Mouse (Mus musculus): Measurements from ENCODE around the gene Nkd1.

Gene Nkd1

GRCm38 (mm10) chr8:88614981-88615380, 93.8 kb downstream of the Nkd1 start:
- DNase-seq (ENCODE audit: low spot score) = no peak

- no peak for DNase-seq (ENCODE audit: low spot score)
Observed at GRCm38 (mm10) chr8:88618612-88619011, 97.5 kb downstream of the Nkd1 start.

GRCm38 (mm10) chr8:88619513-88619912, 98.4 kb downstream of the Nkd1 start:
- DNase-seq (ENCODE audit: low spot score) = no peak

GRCm38 (mm10) chr8:88620931-88621330, 99.8 kb downstream of the Nkd1 start:
- DNase-seq (ENCODE audit: low spot score) = no peak

GRCm38 (mm10) chr8:88621408-88621807, 100.3 kb downstream of the Nkd1 start:
- DNase-seq (ENCODE audit: low spot score) = peak; percentile 54

- DNase-seq (ENCODE audit: low spot score) = no peak
Observed at GRCm38 (mm10) chr8:88623351-88623750, 102.2 kb downstream of the Nkd1 start.

GRCm38 (mm10) chr8:88624276-88624675, 103.1 kb downstream of the Nkd1 start:
- DNase-seq (ENCODE audit: low spot score) = no peak

GRCm38 (mm10) chr8:88626433-88626832, 105.3 kb downstream of the Nkd1 start:
- DNase-seq (ENCODE audit: low spot score) = no peak

GRCm38 (mm10) chr8:88626940-88627264, 105.7 kb downstream of the Nkd1 start:
- DNase-seq (ENCODE audit: low spot score) = no peak

- DNase-seq (ENCODE audit: low spot score) = peak; percentile 61
Observed at GRCm38 (mm10) chr8:88627265-88627991, 106.3 kb downstream of the Nkd1 start.

- DNase-seq (ENCODE audit: low spot score) = no peak
Observed at GRCm38 (mm10) chr8:88628001-88628774, 107.0 kb downstream of the Nkd1 start.

- no peak for DNase-seq (ENCODE audit: low spot score)
Observed at GRCm38 (mm10) chr8:88630225-88630624, 109.1 kb downstream of the Nkd1 start.

- no peak for DNase-seq (ENCODE audit: low spot score)
Observed at GRCm38 (mm10) chr8:88631081-88631480, 109.9 kb downstream of the Nkd1 start.

GRCm38 (mm10) chr8:88633343-88633765, 112.2 kb downstream of the Nkd1 start:
- no peak for DNase-seq (ENCODE audit: low spot score)

GRCm38 (mm10) chr8:88635474-88636397, 114.6 kb downstream of the Nkd1 start, which contains the start of gene Snx20:
Snx20 (minus strand) TSS chr8:88636128.
- peak; percentile 19 for DNase-seq (ENCODE audit: low spot score)

GRCm38 (mm10) chr8:88637092-88638000, 116.2 kb downstream of the Nkd1 start:
- no peak for DNase-seq (ENCODE audit: low spot score)

- DNase-seq (ENCODE audit: low spot score) = no peak
Observed at GRCm38 (mm10) chr8:88638908-88639307, 117.8 kb downstream of the Nkd1 start.

- DNase-seq (ENCODE audit: low spot score) = peak; percentile 19
Observed at GRCm38 (mm10) chr8:88642734-88643564, 121.8 kb downstream of the Nkd1 start.
